Mouse (Mus musculus) brain, embryonic 14.5 days (tissue): ENCODE results near the gene Lpp. TPM values are rescaled to one million over a fixed set of nuclear protein-coding genes. Genes with fewer than 3 reads are reported as not detected.

Experiments used
- DNase-seq: peaks from one replicate; pipeline ENCODE4 v3.0.0-alpha.2; 2011; ENCODE audit warnings: low read depth
- CTCF ChIP-seq: fragments of 200-500 bp; IDR thresholded peaks from 2 replicates; pipeline ENCODE4 v1.5.1; 2012; ENCODE audit warnings: inconsistent platforms, mild to moderate bottlenecking, moderate library complexity, borderline replicate concordance; ENCODE audit not compliant: insufficient read depth, insufficient read length; ENCODE audit errors: extremely low read depth
- POLR2A ChIP-seq: fragments of 200-500 bp; IDR thresholded peaks from 2 replicates; pipeline ENCODE4 v1.6.1; 2012; ENCODE audit warnings: mild to moderate bottlenecking, inconsistent platforms, borderline replicate concordance; ENCODE audit not compliant: poor library complexity, insufficient read depth, insufficient read length, severe bottlenecking; ENCODE audit errors: extremely low read depth
- polyA plus RNA-seq: library from polyadenylated mRNA; depleted of rRNA; stranded (reverse); fragments of >200 nt; gene quantifications from 2 replicates; pipeline ENCODE4 v1.2.3, GENCODE M21; 2012

The Lpp gene
- polyA plus RNA-seq, 1 experiment = 5.4 TPM

DNA sequence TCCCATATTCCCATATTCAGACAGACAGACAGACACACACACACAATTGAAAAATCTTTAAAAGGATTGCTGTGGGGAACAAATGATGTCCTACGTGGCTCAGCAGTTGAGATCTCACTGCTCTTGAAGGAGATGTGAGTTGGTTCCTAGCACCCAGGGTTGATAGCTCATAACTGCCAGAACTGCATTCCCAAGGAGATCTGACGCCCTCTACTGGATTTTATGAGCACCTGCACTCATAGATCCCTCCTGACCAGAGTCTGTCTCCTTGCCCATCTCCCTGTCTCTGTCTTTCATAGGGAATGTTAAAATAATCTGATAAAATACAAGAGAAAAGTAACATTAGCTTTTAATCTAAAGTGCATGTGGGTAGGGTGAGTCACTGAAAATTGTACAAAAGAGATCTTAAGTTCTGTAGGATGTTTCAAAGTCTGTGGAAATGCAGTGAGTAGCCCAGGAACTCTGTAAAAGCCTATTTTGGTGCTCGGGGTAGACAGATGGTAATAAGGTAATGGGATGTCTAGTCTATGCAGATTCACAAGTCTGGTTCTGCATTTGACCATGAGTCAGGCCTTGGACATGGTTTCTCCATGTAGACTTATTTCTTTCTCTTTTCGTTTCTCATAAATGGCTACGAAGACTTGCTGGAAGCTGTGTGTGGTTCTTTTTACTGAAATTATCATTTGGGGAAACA is 429.0 kb downstream of the Lpp start:
- no peak for DNase-seq
- TF ChIP-seq CTCF = peak; percentile 10; the same call in 1 of the 2 replicates
- no peak for TF ChIP-seq POLR2A

DNA sequence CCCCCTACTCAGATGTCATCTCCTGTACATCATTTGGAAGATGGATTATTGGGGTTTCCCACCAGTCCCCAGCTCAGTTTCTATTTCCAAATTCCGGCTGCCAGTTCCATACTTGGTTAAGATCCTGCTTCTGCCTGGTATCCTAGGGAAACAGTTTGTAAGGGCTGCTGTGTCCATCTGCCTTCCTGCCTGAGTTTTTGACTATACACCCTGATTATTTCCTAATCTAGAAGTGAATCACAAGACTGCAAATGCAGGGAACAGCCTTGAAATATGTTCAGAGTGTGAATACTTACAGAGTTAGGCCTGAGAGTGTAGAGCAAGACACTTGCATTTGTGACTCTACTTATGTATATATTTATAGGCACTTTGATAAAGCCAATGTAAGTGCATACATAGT is 429.6 kb downstream of the Lpp start:
- DNase-seq = no peak
- TF ChIP-seq CTCF = no peak
- TF ChIP-seq POLR2A = no peak

DNA sequence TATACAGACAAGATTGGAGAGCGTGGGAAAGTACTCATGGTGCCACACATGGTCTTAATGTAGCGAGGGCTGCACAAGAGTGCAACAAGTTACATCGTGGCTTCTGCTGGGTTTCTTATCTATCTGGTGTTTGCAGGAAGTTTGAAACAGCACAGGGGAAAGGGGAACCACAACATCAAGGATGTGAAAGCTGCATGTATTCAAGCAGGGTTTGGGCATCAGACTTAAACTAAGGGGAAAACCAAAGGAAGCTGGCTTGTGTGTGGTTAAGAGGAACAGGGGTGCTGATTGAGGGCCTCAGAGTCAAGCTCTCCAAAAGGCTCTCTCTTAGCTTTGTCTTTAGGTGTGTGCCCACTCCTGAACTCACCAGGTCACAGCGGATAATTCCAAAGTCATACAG is 433.1 kb downstream of the Lpp start:
- TF ChIP-seq CTCF = no peak
- no peak for TF ChIP-seq POLR2A
- no peak for DNase-seq

DNA sequence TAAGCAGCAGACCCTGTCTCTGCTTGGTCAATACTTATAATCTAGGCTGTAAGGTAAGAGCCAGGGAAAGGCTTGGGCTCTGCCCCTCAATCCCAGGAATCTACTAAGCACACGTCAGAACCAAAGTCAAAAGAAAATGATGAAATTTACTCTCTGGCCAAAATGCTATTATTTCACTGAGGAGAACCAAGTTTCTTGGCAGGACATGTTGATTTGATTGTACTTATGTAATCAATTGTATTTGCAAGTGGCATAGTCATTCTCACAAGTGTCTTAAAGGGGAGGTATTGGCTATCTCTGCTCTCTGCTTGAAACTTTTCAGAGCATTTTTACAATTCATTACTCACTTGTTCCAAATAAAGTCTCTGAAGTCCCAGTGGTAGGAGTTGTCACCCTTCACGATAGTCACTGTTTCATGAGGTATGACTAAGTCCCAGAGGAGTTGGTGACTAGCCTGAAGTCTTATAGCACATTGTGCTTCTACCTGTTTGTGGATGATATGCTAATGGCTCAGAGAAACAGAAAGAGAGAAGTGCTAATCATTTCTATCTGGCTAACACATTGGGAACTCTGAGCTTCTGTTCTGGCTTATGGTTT is 435.0 kb downstream of the Lpp start:
- no peak for TF ChIP-seq POLR2A
- TF ChIP-seq CTCF = no peak
- DNase-seq = no peak

DNA sequence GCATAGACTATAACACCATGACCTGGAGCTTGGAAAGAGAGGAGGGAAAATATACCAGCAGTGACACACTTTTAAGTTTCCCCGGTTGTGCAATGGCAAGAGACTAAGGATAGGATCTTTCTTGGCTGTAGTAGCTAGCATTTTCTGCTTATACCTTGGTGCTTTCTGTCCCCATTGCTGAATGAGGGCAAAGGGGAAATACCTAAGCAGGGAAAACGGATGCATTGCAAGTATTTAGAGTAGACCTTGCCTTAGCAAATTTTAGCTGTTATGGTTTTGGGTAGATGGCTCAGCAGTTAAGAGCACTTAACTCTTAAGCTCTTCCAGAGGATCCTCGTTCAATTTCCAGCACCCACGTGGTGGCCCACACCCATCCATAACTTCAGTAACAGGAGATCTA is 436.6 kb downstream of the Lpp start:
- DNase-seq = no peak
- TF ChIP-seq POLR2A (no peak), CTCF (no peak)

DNA sequence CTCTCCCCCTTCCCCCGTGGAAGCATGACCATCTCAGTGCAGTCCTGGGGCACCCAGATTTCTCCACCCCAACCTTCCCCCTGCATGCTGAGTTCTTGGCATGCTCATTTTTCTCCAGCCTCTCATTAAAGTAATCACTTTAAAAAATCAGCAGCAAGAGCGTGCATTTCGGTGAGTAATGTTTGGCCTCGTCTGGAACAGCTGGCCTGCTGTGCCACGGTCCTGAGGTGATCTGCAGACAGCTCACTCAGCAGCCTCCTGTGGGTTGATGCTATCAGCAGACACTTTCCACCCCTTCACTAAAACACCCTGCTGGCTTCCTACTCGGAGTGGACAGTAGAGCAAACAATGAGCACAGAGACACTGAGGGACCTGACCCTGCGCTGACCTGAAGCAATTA is 437.6 kb downstream of the Lpp start:
- TF ChIP-seq POLR2A = no peak
- TF ChIP-seq CTCF = no peak
- no peak for DNase-seq

DNA sequence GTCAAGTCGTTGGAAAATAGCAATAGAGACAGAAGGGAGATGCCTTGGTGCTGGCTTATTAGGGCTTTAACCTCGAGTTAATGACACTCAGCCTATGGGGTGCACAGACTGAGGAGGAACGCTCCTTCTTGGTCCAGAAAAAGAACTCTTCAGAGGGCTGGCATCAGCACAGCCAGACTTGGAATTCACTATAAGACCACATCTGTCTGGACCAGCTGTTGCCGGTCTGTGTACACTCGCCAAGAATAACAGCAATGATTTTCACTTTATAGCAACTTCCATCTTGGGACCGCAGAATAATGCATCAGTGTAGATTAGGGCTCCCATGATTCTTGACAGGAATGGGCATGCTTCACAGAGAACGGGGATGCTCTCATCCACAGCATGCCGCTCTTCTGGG is 439.9 kb downstream of the Lpp start:
- no peak for DNase-seq
- no peak for TF ChIP-seq POLR2A
- no peak for TF ChIP-seq CTCF

DNA sequence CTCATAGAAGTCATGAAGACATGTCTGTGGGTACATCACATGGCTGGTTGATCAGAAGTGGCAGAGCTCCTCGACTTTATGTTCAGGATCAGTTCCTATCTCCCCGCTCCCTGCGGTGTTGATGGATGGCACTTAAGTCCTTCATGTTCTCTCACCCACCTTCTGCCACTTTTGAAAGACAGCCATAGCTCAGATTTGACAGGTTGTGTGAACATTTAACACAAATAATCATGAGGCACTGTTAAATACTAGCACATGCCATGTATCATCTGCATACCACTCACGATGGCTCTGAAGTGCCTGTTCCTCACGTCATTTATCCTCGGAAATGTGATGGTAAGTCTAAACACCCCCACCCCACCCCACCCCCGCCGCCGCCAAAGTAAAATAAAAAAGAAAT is 441.2 kb downstream of the Lpp start:
- DNase-seq = peak; percentile 61
- TF ChIP-seq POLR2A (no peak), CTCF (no peak)

DNA sequence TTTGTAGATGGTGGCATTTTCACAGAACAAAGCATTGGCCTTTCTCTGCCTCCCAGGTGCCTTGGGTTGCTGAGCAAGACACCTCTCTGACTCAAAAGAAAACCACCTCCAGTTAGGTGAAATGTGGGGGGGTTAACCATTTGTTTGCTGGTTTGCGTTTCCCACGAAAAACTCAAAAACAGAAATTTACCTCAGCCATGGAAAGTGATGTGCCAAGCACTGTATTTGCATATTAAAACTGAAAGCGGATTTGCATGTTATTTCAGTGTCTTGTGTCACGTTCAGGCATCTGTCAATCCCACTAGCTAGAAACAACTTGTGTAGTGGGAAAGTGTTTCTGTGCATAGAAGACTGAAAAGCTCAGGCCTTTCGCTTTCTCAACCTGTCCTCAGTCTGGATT is 443.2 kb downstream of the Lpp start:
- no peak for DNase-seq
- TF ChIP-seq CTCF = no peak
- no peak for TF ChIP-seq POLR2A

DNA sequence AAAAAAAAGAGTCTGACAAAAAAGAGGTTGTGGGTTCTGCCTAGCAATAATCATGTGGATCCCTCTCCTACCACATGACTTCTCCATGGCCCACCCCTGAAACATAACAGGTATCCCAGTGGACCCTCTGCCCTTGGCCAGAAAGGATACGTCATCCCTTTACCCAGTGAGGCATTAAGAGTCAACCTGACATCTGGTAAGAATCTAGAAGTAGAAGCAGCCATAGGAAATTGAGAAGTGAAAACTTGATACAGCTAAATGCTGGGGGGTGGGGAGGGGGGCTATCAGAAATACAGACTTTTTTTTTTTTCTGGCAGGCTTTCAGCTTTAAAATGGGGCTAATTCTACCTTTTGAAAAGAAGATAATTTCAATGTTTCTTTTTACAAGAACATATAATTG is 445.7 kb downstream of the Lpp start:
- DNase-seq = no peak
- TF ChIP-seq CTCF = no peak
- no peak for TF ChIP-seq POLR2A

DNA sequence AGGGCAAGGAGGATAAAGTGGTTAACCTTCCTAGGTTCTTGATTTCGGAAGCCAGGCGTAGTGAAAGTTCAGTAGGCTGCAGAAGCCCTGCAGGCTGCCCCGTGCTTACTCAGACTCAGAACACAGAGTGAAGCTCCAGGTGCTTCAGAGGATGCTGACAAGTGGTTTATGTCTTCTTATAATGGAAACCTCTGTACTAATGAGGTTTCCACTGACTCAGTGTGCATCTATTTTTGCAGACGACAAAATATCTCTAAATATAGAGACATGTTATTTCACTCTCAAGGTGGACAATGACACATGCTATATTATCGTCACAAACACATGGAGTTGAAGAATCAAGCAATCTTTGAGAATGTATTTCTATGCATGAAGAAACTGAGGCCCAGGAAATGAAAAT is 446.8 kb downstream of the Lpp start:
- no peak for DNase-seq
- no peak for TF ChIP-seq CTCF
- TF ChIP-seq POLR2A = no peak

DNA sequence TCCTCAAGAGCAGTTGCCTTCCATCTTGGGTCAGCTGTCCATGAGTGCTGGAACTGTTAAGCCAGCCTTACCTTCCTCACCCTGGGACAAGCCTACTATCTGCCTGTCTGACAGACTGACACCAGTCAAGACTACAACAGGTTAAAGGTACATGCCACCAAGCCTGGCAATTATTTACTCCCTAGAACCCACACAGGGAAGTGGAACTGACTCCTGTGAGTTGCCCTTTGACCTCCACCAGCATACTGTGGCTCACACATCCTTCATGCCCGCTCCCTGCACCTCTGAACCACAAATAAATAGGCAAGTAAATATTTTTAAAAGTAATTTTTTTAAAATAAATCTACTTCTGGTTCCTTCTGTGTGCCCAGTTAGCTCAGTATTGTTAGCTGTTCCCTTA is 452.8 kb downstream of the Lpp start:
- no peak for TF ChIP-seq POLR2A
- no peak for TF ChIP-seq CTCF
- DNase-seq = no peak
